Mouse (Mus musculus): ENCODE measurements around the gene Masp1.

Gene Masp1

GRCm38 (mm10) chr16:23511166-23511935 lies 9.3 kb downstream of the Masp1 start:
- no peak for DNase-seq (ENCODE audit: low spot score)

DNA sequence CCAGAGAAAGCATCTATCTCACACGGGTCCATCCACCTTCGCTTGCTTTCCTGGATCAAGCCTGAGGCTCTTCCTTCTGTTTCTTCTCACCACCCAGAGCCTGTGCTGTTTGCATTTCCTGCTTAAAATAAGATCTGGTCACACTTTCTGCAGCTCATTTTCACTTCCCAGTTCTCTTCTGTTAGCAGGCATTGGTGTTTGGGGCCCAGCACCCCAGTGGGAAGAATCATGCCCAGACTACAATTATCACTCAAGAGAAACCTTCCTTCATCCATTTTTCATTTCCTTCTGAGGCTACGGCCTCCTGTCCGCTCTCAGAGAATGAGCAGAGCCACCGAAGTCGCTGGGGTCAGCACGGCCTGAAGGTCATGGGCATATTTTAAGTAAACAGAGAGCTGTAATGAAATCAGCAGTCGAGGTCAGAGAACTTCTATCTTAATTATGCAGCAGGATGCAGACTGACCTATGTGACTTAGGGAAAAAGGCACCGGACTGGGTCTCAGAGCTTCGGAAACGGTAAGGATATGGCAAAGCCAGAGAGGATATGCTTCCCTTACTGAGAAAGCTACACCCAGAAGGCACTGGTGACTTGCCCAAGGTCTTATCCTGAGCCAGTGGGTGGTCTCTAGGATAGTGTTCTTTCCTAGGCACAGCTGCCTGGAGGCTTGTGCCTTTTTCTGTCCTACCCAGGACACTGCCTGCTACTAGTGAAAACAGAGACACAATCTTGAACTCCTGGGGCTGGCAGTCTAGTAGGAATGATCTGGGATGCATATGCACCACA lies 14.5 kb downstream of the Masp1 start:
- no peak for DNase-seq (ENCODE audit: low spot score)

- no peak for DNase-seq (ENCODE audit: low spot score)
Observed at GRCm38 (mm10) chr16:23504320-23504744, 16.3 kb downstream of the Masp1 start.

DNA sequence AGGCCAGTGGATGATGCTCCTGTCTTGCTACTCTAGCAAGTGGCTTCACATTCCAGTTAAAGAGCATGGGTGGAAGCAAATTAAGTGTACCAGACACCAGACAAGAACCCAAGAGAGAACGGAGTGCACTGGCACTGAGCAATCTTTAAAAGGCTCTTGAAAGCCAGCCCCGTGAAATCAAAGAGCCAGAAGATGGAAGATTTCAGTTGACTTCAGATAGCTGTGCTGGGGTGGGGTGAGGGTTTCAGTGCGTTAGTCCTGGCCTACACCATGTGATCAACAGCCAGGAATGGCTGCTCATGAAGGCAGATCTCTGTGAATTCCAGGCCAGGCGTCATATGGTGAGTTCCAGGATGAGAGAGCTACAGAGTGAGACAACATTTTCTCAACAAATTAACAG lies 17.3 kb downstream of the Masp1 start:
- DNase-seq (ENCODE audit: low spot score) = no peak

GRCm38 (mm10) chr16:23502478-23502877 lies 18.1 kb downstream of the Masp1 start:
- DNase-seq (ENCODE audit: low spot score) = no peak

DNA sequence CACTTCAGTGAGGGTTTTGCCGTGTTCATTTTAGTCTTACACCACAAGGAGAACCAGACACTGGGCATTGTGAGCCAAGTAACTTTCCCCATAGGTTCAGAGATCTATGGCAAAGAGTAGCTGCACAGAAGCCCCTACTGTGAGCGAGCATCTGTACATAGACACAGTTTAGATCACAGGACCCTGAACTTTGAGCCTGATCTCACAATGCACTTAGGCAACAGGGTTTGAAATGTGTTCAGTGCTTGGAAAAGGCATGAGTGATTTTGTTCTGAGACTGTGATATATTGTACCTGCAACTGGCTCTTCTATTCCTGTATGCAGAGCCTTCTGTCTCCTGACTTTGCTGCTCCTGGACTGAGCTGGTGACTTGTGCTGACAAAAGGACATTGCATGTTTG lies 19.3 kb downstream of the Masp1 start:
- DNase-seq (ENCODE audit: low spot score) = no peak

DNA sequence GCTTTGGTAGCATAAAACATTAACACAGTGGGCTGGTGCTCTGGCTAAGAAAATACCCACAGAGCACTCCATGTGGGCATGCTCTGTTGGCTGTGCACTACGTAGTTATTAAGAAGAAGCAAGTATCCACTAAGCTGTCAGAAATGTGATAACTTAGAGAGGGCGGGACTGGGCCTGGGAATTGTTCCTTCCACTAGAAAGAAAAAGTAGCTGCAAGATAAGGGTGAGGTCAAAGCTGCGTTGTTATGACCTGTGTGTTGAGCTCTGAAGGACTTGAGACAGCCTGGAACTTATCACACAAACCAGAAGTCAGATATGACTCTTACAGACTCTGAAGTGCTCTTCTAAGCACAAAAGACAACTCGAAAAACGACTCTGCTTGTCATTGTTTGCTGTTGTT lies 20.1 kb downstream of the Masp1 start:
- DNase-seq (ENCODE audit: low spot score) = no peak

DNA sequence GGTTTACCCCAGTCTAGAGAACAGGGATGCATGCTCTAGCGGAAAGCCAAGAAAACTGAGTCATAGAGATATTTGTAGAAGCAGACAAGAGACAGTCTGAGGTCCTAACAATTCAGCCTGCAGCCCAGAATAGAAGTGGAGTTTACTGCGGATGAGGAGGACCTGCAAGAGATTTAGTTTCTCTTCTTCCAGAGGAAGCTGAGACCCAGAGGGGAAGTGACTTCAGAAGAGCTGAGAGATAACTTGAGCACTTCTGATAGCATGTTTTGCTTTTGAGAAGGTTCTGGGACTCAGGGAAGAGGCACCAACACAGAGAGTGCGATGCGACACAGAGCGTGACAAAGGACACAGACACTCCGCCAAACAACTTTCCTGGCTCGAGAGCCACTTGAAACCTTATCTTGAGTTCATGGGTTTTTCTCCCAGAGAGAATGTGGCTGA lies 21.9 kb downstream of the Masp1 start:
- no peak for DNase-seq (ENCODE audit: low spot score)

GRCm38 (mm10) chr16:23497881-23498280 lies 22.7 kb downstream of the Masp1 start:
- no peak for DNase-seq (ENCODE audit: low spot score)

GRCm38 (mm10) chr16:23497440-23497839 lies 23.2 kb downstream of the Masp1 start:
- no peak for DNase-seq (ENCODE audit: low spot score)

DNA sequence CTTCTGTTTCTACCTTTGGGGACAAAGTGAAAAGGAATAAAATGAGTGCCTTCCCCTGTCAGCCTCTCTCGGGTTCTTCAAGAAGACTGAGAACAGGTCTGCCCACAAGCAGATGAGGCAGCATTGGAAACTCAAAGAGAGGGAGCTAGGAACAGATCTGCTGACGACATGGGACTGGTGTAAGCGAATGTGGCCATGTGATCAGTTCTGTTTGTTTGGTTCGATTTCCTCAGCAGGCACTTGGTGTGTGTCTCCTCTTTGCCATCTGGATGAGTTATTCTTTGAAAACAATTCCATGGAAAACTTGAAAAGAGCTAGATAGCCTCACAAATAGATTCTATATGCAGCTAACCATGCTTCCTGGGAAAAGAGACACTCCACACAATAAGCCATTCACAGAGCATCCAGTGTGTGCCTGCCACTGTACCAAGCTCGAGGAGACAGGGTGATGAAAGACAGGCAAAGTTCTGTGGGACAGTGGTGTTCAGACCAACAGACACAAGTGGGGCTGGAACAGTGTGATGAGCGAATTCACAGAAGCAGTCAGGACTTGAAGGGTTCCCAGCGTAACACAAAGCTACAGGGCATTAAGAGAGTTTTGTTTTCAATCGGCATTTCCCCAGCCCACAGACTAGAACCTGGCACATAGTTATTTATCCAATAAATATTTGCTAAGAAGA lies 24.2 kb downstream of the Masp1 start:
- DNase-seq (ENCODE audit: low spot score) = no peak

- no peak for DNase-seq (ENCODE audit: low spot score)
Observed at GRCm38 (mm10) chr16:23492783-23493182, 27.8 kb downstream of the Masp1 start.

DNA sequence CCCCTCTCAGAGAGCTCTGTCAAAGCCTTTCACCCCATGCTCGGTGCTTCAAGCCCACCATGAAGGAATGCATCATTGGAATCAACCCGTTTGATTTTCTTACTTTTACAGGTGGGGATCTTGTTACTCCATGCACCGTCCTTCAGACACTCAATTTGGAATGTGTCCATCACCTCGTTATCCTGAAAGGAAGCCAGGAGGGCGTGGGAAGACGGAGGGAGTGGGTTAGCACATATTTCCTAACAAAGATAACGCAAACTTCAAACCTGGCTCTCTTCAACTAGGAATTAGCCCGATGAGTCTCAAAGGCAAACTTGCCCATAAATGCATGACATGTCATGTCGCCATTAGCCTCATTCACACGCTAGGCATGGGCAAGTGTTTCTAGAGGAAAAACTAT lies 37.3 kb downstream of the Masp1 start:
- no peak for DNase-seq (ENCODE audit: low spot score)

DNA sequence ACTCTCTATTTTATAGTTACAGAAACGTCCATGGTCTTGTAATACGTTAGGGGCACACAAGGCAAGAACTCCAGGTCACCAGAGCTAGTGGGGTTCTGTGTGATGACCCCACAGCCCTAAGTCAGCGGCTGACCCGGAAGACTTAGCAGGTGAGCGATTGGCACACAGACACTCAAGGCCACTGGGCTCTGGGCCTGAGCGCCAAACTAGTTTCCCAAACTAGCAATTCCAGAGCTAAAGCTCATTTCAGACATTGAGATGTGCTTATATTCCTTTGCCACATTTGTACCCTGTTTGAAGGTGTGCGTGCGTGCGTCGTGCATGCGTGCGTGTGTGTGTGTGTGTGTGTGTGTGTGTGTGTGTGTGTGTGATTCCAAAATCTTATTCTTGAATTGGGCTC lies 37.8 kb downstream of the Masp1 start:
- DNase-seq (ENCODE audit: low spot score) = no peak

- no peak for DNase-seq (ENCODE audit: low spot score)
Observed at GRCm38 (mm10) chr16:23482218-23482617, 38.4 kb downstream of the Masp1 start.

DNA sequence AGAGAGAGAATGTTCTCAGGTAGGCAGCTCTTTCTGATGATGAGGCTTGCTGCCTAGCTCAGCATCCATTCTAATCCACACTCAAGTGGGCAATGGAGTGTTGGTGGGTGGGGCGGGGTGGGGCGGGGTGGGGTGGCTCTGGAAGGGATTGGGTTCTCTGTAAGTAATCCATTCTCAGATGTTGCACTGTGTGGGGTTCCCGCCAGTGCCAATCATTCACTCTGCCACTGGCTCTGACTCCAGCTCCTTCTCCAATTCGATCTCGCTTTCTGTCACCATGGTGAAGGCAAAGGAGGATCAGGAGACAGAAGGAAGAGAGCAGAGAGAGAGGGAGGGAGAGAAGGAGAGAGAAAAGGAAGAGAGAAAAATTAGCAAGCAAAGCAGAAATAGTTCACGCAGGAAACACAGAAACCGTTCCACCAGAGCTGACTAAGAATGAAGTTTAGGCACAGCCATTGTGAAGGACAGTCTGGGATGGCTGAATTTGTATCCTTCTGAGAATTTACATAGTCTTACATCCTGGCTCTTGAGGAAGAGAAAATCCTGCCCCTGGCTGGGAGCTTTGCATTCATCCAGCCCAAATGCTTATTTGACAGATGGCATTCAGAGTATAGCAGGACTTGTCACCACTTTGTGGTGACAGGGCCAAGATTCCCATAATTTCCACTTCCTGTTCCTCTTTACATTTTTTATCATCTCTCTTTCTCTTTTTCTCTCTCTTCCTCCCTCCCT lies 40.6 kb downstream of the Masp1 start:
- DNase-seq (ENCODE audit: low spot score) = no peak

- no peak for DNase-seq (ENCODE audit: low spot score)
Observed at GRCm38 (mm10) chr16:23476598-23476997, 44.0 kb downstream of the Masp1 start.

GRCm38 (mm10) chr16:23475651-23476050 lies 45.0 kb downstream of the Masp1 start:
- DNase-seq (ENCODE audit: low spot score) = no peak

GRCm38 (mm10) chr16:23472046-23472445 lies 48.6 kb downstream of the Masp1 start:
- DNase-seq (ENCODE audit: low spot score) = no peak

DNA sequence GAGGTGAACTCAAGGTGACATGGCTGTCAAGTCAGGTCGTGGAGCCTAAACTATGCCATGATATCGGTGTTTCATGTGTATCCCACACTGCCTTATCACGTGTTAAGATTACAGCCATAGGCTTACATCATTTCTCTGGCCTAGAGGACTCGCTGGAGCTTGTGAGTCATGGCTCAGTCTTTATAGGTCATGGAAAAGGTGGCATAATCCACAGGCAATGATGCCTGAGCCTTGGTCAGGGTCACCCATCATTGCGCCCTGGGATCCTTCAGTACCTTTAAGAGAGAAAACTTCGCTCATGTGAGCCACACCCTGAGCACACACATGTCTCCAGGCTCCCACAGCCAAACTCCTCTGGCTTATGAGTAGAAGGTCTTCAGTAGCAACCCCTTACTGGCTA lies 49.1 kb downstream of the Masp1 start:
- no peak for DNase-seq (ENCODE audit: low spot score)

GRCm38 (mm10) chr16:23463671-23464347 lies 56.8 kb downstream of the Masp1 start:
- DNase-seq (ENCODE audit: low spot score) = no peak

Measured in left cerebral cortex, adult 11 months (tissue).